Mouse (Mus musculus): ENCODE results near the gene Cyp2j9. TPM values are rescaled to one million over a fixed set of nuclear protein-coding genes. Genes with fewer than 3 reads are reported as not detected.
A peak's percentile ranks its signal among the peaks of the same experiment; 100 is the strongest.
"Not testable (repeated sequence)": the region's sequence is repeated elsewhere in the genome, so short reads cannot be mapped to it uniquely, and the experiment has no call there.

Gene Cyp2j9
- 1.7 TPM in 1 of 2 replicates, not detected in the other for total RNA-seq (2015; ENCODE audit: low replicate concordance)
- 0.39 TPM in 1 of 2 replicates, not detected in the other for total RNA-seq (2017; ENCODE audit: low replicate concordance)

GRCm38 (mm10) chr4:96590911-96591790 lies at the start of gene Cyp2j9:
Cyp2j9 (minus strand) TSS chr4:96591578.
- ATAC-seq (replicated peaks; ENCODE audit: low FRiP score, poor library complexity, severe bottlenecking): 0 out of 2 replicates have a peak, but pooled peaks have one; percentile 25

DNA sequence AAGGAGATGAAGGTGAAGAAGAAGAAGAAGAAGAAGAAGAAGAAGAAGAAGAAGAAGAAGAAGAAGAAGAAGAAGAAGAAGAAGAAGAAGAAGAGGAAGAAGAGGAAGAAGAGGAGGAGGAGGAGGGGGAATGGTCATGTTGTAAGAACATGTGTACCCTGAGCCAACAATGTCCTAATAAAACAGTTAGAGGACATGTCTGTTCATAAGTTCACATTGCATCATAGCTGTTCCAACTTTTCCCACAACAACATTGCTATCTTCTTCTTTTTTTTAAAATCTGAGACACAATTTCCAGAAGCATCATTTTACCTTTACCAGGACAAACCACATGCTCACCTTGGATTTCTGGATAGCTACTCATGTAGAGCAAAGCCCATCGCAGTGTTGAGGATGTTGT lies 44.1 kb upstream of the Cyp2j9 start:
- no peak for ATAC-seq (replicated peaks; ENCODE audit: low FRiP score, poor library complexity, severe bottlenecking)

DNA sequence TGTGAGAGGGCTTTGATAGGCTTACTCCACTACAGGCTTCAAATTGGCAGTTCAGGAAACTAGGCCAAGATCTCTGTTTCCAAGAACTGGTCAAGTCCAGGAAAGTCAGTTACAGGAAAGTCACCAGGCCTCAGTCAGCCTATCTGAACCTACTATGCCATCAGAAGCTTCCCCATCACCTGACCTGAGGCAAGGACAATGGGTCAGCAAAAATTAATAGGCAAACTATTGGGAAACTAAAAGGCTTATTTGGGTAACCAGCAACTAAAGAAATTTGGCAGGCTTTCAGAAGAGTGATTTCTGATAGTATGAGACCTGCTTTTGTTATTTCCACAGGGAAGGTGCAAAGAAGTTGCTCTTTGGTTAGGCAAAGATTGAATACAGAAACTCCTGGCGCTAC lies 31.1 kb upstream of the Cyp2j9 start:
- ATAC-seq (replicated peaks; ENCODE audit: low FRiP score, poor library complexity, severe bottlenecking): no peak

DNA sequence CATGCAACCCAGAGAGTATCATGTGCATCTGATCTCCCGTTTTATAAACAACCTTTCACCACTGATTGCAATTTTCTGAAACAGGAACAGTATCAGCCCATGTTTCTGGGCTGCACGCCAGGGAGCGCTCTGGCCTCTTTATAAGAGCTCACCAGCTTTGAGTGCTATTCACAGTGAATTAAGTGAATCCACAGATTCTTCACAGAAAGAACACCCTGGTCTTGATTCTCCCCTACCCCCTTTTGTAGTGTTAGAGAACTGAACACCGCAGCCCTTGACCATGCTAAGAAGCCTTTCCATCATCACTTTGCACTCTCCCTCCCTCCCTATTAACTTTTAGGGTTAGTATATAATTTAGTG lies 393 bp upstream of the Cyp2j9 start:
- ATAC-seq (replicated peaks; ENCODE audit: low FRiP score, poor library complexity, severe bottlenecking): no peak

- ATAC-seq (replicated peaks; ENCODE audit: low FRiP score, poor library complexity, severe bottlenecking): no peak
Observed at GRCm38 (mm10) chr4:96581425-96582088, 9.8 kb downstream of the Cyp2j9 start.

DNA sequence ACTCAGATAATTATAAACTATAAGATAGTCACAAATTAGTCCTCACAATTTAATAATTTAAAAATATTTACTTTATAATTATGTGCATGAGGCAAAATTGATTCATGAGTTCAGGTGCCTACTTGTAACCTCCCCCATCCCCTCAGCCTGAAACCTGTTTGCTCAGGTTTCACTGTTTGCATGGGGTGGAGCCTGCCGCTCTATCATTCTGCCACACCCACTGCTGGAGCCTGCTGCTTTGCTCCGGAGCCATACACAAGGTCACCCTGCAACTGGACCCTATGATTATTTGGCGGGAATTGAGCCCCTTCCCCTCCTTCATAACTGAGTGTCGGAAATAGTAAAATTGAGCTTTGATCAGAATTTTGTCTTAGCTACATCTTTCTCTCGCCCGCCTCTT lies 11.0 kb downstream of the Cyp2j9 start:
- ATAC-seq (replicated peaks; ENCODE audit: low FRiP score, poor library complexity, severe bottlenecking): not testable (repeated sequence)

DNA sequence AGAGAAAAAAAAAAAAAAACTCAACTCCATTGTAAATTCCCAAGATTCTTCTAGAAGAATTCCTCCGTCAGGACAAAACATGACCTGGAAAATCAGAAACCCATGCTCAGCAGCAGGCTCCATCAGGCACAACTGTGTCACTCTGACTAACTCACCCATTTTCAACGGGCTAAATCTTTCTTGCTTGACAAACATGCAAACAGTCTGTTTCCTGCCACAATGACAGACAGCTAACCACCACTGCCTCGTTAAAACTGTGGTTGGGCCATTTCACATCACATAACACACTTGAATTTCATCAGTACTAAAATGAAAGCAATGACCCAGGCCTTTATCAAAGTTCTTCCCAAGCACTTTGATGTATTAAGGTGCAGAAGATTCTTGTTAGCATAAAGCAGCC lies 21.9 kb downstream of the Cyp2j9 start:
- no peak for ATAC-seq (replicated peaks; ENCODE audit: low FRiP score, poor library complexity, severe bottlenecking)

DNA sequence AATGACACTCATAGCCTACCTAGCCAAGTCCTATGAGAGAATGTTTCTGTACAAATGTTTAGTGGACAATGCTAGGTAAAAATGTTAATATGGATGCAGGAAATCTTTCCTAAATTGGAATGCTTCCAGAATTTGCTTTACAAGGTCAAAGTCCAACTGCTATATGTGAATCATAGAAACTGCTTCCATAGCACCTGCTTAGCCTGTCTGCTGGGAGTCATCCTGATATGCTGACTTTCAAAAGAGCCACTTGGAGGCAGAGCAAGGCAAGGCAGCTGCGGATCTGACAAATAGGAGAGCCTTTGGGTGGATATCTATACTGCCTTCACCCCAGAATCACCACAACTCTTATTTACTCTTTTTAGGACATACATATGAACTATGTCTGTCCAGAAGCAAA lies 23.4 kb downstream of the Cyp2j9 start:
- ATAC-seq (replicated peaks; ENCODE audit: low FRiP score, poor library complexity, severe bottlenecking): no peak

DNA sequence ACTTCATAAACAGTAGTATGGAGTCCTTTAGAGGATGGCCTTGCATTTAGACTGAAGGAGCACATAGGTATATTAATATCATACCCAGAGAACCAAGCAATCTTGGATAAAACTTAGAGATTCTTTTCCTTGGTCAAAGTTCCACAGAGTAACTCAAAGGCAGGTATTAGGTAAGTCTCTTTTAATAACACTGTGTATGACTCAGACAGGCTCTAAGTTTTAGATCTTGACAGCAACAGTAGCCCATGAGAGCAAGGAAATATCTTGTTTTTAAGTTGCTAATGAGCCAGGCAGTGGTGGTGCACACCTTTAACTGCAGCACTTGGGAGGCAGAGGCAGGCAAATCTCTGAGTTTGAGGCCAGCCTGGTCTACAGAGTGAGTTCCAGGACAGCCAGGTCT lies 25.6 kb downstream of the Cyp2j9 start:
- no peak for ATAC-seq (replicated peaks; ENCODE audit: low FRiP score, poor library complexity, severe bottlenecking)

GRCm38 (mm10) chr4:96560464-96560863 lies 30.9 kb downstream of the Cyp2j9 start:
- ATAC-seq (replicated peaks; ENCODE audit: low FRiP score, poor library complexity, severe bottlenecking): no peak

GRCm38 (mm10) chr4:96559781-96560180 lies 31.6 kb downstream of the Cyp2j9 start:
- ATAC-seq (replicated peaks; ENCODE audit: low FRiP score, poor library complexity, severe bottlenecking): no peak

GRCm38 (mm10) chr4:96553133-96553819 lies 38.1 kb downstream of the Cyp2j9 start, which contains the start of gene Cyp2j6:
Cyp2j6 (minus strand) TSS chr4:96553661.
- no peak for ATAC-seq (replicated peaks; ENCODE audit: low FRiP score, poor library complexity, severe bottlenecking)

GRCm38 (mm10) chr4:96551619-96552018 lies 39.8 kb downstream of the Cyp2j9 start:
- ATAC-seq (replicated peaks; ENCODE audit: low FRiP score, poor library complexity, severe bottlenecking): no peak

DNA sequence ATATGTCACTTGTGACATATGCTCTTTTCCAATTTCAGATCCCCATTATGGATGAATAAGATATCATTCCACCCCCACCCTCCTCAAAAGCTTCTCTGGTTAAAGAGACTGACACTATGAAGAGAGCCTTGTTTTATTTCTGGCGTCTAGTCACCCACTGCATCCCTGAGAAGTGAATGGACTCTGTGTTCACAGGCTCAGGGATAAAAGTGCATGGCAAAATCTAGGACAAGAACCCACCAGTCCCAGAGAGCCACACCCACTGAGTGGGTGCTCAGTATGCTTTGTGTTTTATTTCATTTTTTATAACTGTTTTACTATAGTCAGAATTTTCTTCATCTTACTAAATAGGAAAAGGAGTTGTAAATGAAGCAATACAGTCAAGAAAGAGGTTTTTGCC lies 45.4 kb downstream of the Cyp2j9 start:
- ATAC-seq (replicated peaks; ENCODE audit: low FRiP score, poor library complexity, severe bottlenecking): no peak

DNA sequence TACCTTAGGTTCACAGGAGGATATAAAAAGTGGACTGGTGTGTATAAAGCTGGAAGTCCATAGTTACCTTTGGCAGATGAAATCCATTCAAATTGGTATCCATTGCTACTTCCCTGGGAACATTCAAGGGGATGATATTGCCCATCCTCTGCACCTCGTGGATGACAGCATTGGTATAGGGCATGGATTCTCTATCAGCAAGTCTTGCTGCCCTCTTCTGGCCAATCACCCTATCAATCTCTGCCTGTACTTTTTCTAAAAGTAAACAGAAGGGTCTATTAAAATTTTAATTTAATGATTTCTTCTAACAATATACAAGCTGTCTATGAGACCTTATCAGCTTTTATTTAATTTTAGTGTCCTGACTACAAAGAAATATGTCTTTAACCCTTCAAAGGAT lies 65.6 kb downstream of the Cyp2j9 start:
- no peak for ATAC-seq (replicated peaks; ENCODE audit: low FRiP score, poor library complexity, severe bottlenecking)

GRCm38 (mm10) chr4:96522256-96522655 lies 69.1 kb downstream of the Cyp2j9 start:
- ATAC-seq (replicated peaks; ENCODE audit: low FRiP score, poor library complexity, severe bottlenecking): no peak

Other genes starting within 250 kb of the Cyp2j9 start
- gene Cyp2j11, start 242.9 kb downstream of the Cyp2j9 start, total RNA-seq (2015; ENCODE audit: low replicate concordance): not detected in 2 replicates
- not detected in 2 replicates for gene Cyp2j11, start 242.9 kb downstream of the Cyp2j9 start, total RNA-seq (2017; ENCODE audit: low replicate concordance)
- gene Cyp2j8, start 84.2 kb downstream of the Cyp2j9 start, total RNA-seq (2015; ENCODE audit: low replicate concordance): not detected in 2 replicates
- gene Cyp2j8, start 84.2 kb downstream of the Cyp2j9 start, total RNA-seq (2017; ENCODE audit: low replicate concordance): not detected in 2 replicates
- not detected in 2 replicates for gene Cyp2j6, start 37.9 kb downstream of the Cyp2j9 start, total RNA-seq (2015; ENCODE audit: low replicate concordance)
- gene Cyp2j6, start 37.9 kb downstream of the Cyp2j9 start, total RNA-seq (2017; ENCODE audit: low replicate concordance): 0.08 TPM in 1 of 2 replicates, not detected in the other
- not detected in 2 replicates for gene Cyp2j5, start 72.6 kb upstream of the Cyp2j9 start, total RNA-seq (2015; ENCODE audit: low replicate concordance)
- not detected in 2 replicates for gene Cyp2j5, start 72.6 kb upstream of the Cyp2j9 start, total RNA-seq (2017; ENCODE audit: low replicate concordance)
- not detected in 2 replicates for gene Gm12695, start 193.6 kb upstream of the Cyp2j9 start, total RNA-seq (2015; ENCODE audit: low replicate concordance)
- not detected in 2 replicates for gene Gm12695, start 193.6 kb upstream of the Cyp2j9 start, total RNA-seq (2017; ENCODE audit: low replicate concordance)